Mouse (Mus musculus) kidney, embryonic 16.5 days (tissue): Measurements from ENCODE around the gene 1700020L24Rik. TPM values are rescaled to one million over a fixed set of nuclear protein-coding genes. Genes with fewer than 3 reads are reported as not detected.

ENCODE experiments used
- ATAC-seq: fragments of 200-750 bp; cut with Nextera tagmentation; 2 replicates; pipeline ENCODE4 v1.8.0; 2017; ENCODE audit warnings: moderate TSS enrichment; ENCODE audit not compliant: low FRiP score, low TSS enrichment
- H3K27ac ChIP-seq: fragments of 300-500 bp; sonication (generic); 2 replicates; pipeline ENCODE4 v1.5.1; 2014; ENCODE audit warnings: low read length
- H3K27me3 ChIP-seq: fragments of 300-500 bp; sonication (generic); 2 replicates; pipeline ENCODE4 v1.6.1; 2014; ENCODE audit warnings: low read length, control low read depth, mixed read lengths; ENCODE audit not compliant: insufficient read depth
- H3K36me3 ChIP-seq: fragments of 300-500 bp; sonication (generic); 2 replicates; pipeline ENCODE4 v1.6.1; 2014; ENCODE audit warnings: low read length, control low read depth, mixed read lengths; ENCODE audit not compliant: insufficient read depth
- H3K4me1 ChIP-seq: fragments of 300-500 bp; sonication (generic); 2 replicates; pipeline ENCODE4 v1.6.1; 2014; ENCODE audit warnings: low read length, control low read depth, mixed read lengths; ENCODE audit not compliant: insufficient read depth
- H3K4me2 ChIP-seq: fragments of 300-500 bp; sonication (generic); replicated peaks from 2 replicates; pipeline ENCODE4 v1.6.1; 2014; ENCODE audit warnings: low read depth, low read length
- H3K4me3 ChIP-seq: fragments of 300-500 bp; sonication (generic); 2 replicates; pipeline ENCODE4 v1.5.1; 2014; ENCODE audit warnings: mild to moderate bottlenecking, low read length
- H3K9ac ChIP-seq: fragments of 300-500 bp; sonication (generic); replicated peaks from 2 replicates; pipeline ENCODE4 v1.6.1; 2014; ENCODE audit warnings: low read length
- H3K9me3 ChIP-seq: fragments of 300-500 bp; sonication (generic); 2 replicates; pipeline ENCODE4 v1.6.1; 2016; ENCODE audit warnings: low read length, control low read depth
- WGBS: fragments of 180-500 bp; shearing (Covaris S2); extraction: QIAGEN DNeasy Blood & Tissue Kit; methylation state at CpG from one replicate; pipeline ENCODE4 v1.1.7; 2014; 5-methylcytosine and 5-hydroxymethylcytosine counted together
- polyA plus RNA-seq: library from polyadenylated mRNA; unstranded; fragments of >200 nt; fragmentation: Nextera tagmentation; extraction: Ambion mirVana; gene quantifications from 2 replicates; pipeline ENCODE4 v1.2.1, GENCODE M21; 2015

1700020L24Rik gene
- polyA plus RNA-seq, 1 experiment from 2014 or later, result not detected

GRCm38 (mm10) chr11:83410510-83410909, 27.0 kb upstream of the 1700020L24Rik start:
- 68% methylated on average over 6 of the region's 6 CpGs for WGBS
- Histone ChIP-seq H3K4me1 (no peaks in the 10 kb centered on the region), H3K36me3 (no peaks in the 10 kb centered on the region), H3K4me3 (no peak overlapping the region), H3K4me2 (no peak overlapping the region), H3K27ac (no peak overlapping the region), H3K9ac (no peak overlapping the region), H3K9me3 (no peaks in the 10 kb centered on the region), H3K27me3 (no peaks in the 10 kb centered on the region)
- ATAC-seq, result no peak

GRCm38 (mm10) chr11:83417080-83417479, 20.4 kb upstream of the 1700020L24Rik start:
- Histone ChIP-seq H3K36me3 (no peaks in the 10 kb centered on the region), H3K4me2 (no peak overlapping the region), H3K9ac (no peak overlapping the region), H3K27me3 (peaks cover 32% of the 10 kb centered on the region), H3K4me1 (peaks cover 7% of the 10 kb centered on the region; the same call in 1 of the 2 replicates), H3K9me3 (no peaks in the 10 kb centered on the region), H3K27ac (no peak overlapping the region), H3K4me3 (no peak overlapping the region)
- WGBS, result 4% methylated on average over 5 of the region's 5 CpGs
- ATAC-seq, result no peak

GRCm38 (mm10) chr11:83417708-83418107, 19.8 kb upstream of the 1700020L24Rik start:
- 81% methylated on average over 7 of the region's 7 CpGs for WGBS
- peaks cover 7% of the 10 kb centered on the region; the same call in 1 of the 2 replicates for H3K4me1 ChIP-seq
- no peak overlapping the region for H3K9ac ChIP-seq
- no peaks in the 10 kb centered on the region for H3K36me3 ChIP-seq
- H3K4me3 ChIP-seq, result no peak overlapping the region
- H3K27ac ChIP-seq, result no peak overlapping the region
- H3K9me3 ChIP-seq, result no peaks in the 10 kb centered on the region
- no peak overlapping the region for H3K4me2 ChIP-seq
- ATAC-seq, result no peak
- H3K27me3 ChIP-seq, result peaks cover 32% of the 10 kb centered on the region

GRCm38 (mm10) chr11:83418566-83418965, 18.9 kb upstream of the 1700020L24Rik start:
- Histone ChIP-seq H3K9me3 (no peaks in the 10 kb centered on the region), H3K36me3 (no peaks in the 10 kb centered on the region), H3K27me3 (peaks cover 32% of the 10 kb centered on the region), H3K4me3 (no peak overlapping the region), H3K4me2 (no peak overlapping the region; the same call in 1 of the 2 replicates), H3K27ac (no peak overlapping the region), H3K9ac (no peak overlapping the region), H3K4me1 (peaks cover 7% of the 10 kb centered on the region; the same call in 1 of the 2 replicates)
- 6% methylated on average over 38 of the region's 38 CpGs for WGBS
- peak; percentile 27; the same call in 1 of the 2 replicates for ATAC-seq

GRCm38 (mm10) chr11:83420338-83420737, 17.1 kb upstream of the 1700020L24Rik start:
- no peaks in the 10 kb centered on the region for H3K36me3 ChIP-seq
- H3K9ac ChIP-seq, result no peak overlapping the region
- no peak for ATAC-seq
- peaks cover 7% of the 10 kb centered on the region; the same call in 1 of the 2 replicates for H3K4me1 ChIP-seq
- H3K27me3 ChIP-seq, result peaks cover 32% of the 10 kb centered on the region
- no peak overlapping the region for H3K27ac ChIP-seq
- WGBS, result 39% methylated on average over 4 of the region's 4 CpGs
- no peak overlapping the region for H3K4me3 ChIP-seq
- H3K9me3 ChIP-seq, result no peaks in the 10 kb centered on the region
- H3K4me2 ChIP-seq, result no peak overlapping the region

- H3K4me1 ChIP-seq, result peaks cover 7% of the 10 kb centered on the region; the same call in 1 of the 2 replicates
- no peak overlapping the region for H3K4me2 ChIP-seq
- H3K27ac ChIP-seq, result no peak overlapping the region
- H3K27me3 ChIP-seq, result peaks cover 35% of the 10 kb centered on the region
- no peak overlapping the region for H3K9ac ChIP-seq
- no peak overlapping the region for H3K4me3 ChIP-seq
- H3K36me3 ChIP-seq, result no peaks in the 10 kb centered on the region
- no peak for ATAC-seq
- no peaks in the 10 kb centered on the region for H3K9me3 ChIP-seq
- 2% methylated on average over 9 of the region's 9 CpGs for WGBS
Observed at GRCm38 (mm10) chr11:83421305-83421704, 16.2 kb upstream of the 1700020L24Rik start.

GRCm38 (mm10) chr11:83424681-83425080, 12.8 kb upstream of the 1700020L24Rik start:
- Histone ChIP-seq H3K27ac (no peak overlapping the region), H3K9me3 (no peaks in the 10 kb centered on the region), H3K4me2 (no peak overlapping the region), H3K9ac (no peak overlapping the region), H3K27me3 (peaks cover 40% of the 10 kb centered on the region), H3K36me3 (no peaks in the 10 kb centered on the region), H3K4me3 (no peak overlapping the region), H3K4me1 (peaks cover 3% of the 10 kb centered on the region; the same call in 1 of the 2 replicates)
- 7% methylated on average over 8 of the region's 8 CpGs for WGBS
- no peak for ATAC-seq

GRCm38 (mm10) chr11:83426964-83427363, 10.5 kb upstream of the 1700020L24Rik start:
- Histone ChIP-seq H3K27ac (no peak overlapping the region), H3K4me3 (no peak overlapping the region), H3K4me1 (peaks cover 3% of the 10 kb centered on the region; the same call in 1 of the 2 replicates), H3K27me3 (peaks cover 31% of the 10 kb centered on the region), H3K9ac (no peak overlapping the region), H3K4me2 (no peak overlapping the region), H3K36me3 (no peaks in the 10 kb centered on the region), H3K9me3 (no peaks in the 10 kb centered on the region)
- 21% methylated on average over 17 of the region's 17 CpGs for WGBS
- 0 out of 2 replicates have a peak, but pooled peaks have one; percentile 17 for ATAC-seq

- Histone ChIP-seq H3K27ac (no peak within 1 kb of the TSS), H3K4me3 (no peak within 1 kb of the TSS), H3K36me3 (no peaks in the 10 kb centered on the region), H3K9me3 (no peaks in the 10 kb centered on the region), H3K4me1 (peaks cover 3% of the 10 kb centered on the region; the same call in 1 of the 2 replicates), H3K9ac (no peak within 1 kb of the TSS; the same call in 1 of the 2 replicates), H3K4me2 (no peak within 1 kb of the TSS), H3K27me3 (peaks cover 31% of the 10 kb centered on the region)
- 52% methylated on average over 5 of the region's 5 CpGs for WGBS
- ATAC-seq, result no peak
Observed at GRCm38 (mm10) chr11:83429355-83429754, 8.1 kb upstream of the 1700020L24Rik start, which contains the start of gene Gas2l2. TSS of gene Gas2l2 (minus strand) at chr11:83429455.

- H3K4me3 ChIP-seq, result no peak overlapping the region
- no peak for ATAC-seq
- 72% methylated on average over 2 of the region's 2 CpGs for WGBS
- H3K9ac ChIP-seq, result no peak overlapping the region
- H3K4me1 ChIP-seq, result peaks cover 3% of the 10 kb centered on the region; the same call in 1 of the 2 replicates
- H3K36me3 ChIP-seq, result no peaks in the 10 kb centered on the region
- no peaks in the 10 kb centered on the region for H3K9me3 ChIP-seq
- peaks cover 22% of the 10 kb centered on the region for H3K27me3 ChIP-seq
- no peak overlapping the region for H3K27ac ChIP-seq
- no peak overlapping the region for H3K4me2 ChIP-seq
Observed at GRCm38 (mm10) chr11:83432533-83432932, 4.9 kb upstream of the 1700020L24Rik start.
